Mouse (Mus musculus) G1E-ER4 (cell line): ENCODE results near the gene Hyal4. TPM values are rescaled to one million over a fixed set of nuclear protein-coding genes. Genes with fewer than 3 reads are reported as not detected.

Source experiments
- GATA1 ChIP-seq: IDR thresholded peaks from one replicate; pipeline ENCODE4 v1.8.0; 2012; ENCODE audit warnings: low read length, inconsistent platforms
- polyA plus RNA-seq: library from polyadenylated mRNA; stranded (reverse); fragments of >175 nt; gene quantifications from 2 replicates; pipeline ENCODE4 v1.2.3, GENCODE M21; 2012

Hyal4 gene
- polyA plus RNA-seq = not detected in 2 replicates

DNA sequence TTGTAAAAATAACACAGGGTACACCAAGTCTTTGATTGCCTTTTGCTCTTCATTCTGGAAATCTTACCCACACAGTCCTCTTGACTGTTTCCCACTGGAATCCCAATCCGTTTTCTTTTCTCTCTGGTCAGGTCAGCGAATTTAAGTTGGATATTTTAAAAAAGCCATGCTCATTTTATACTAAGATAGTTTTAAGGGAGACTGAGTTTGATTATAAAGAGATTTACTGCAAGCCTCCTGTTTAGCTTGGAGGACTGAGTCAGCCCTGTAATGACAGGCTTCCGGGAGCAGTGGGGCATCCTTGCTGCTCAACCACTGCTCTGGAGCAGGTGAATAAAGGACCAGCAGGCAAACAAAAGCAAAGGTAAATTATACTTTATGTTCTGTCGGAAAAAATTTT lies at the start of gene Hyal4:
Gene Hyal4 (plus strand): TSS at position 301 of the 400 bp plus-strand sequence.
- TF ChIP-seq GATA1 = no peak

DNA sequence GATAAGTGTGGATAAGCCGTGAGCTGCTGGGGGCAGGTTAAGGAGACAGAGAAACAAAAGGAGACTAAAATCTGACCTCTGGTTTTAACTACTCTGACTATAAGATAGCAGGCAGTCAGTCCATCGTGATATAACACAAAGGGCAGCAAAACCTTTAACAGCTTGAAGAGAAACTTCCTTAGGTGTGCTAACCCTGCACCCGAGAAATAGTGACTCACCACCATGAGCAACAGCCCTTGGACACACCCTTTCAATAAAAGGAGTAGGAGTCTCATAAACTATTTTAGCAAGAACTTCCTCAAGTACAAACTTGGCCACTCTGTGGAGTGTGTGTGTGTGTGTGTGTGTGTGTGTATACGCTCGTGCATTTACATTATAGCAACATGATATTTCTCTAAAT lies 41.0 kb upstream of the Hyal4 start:
- TF ChIP-seq GATA1 = no peak

DNA sequence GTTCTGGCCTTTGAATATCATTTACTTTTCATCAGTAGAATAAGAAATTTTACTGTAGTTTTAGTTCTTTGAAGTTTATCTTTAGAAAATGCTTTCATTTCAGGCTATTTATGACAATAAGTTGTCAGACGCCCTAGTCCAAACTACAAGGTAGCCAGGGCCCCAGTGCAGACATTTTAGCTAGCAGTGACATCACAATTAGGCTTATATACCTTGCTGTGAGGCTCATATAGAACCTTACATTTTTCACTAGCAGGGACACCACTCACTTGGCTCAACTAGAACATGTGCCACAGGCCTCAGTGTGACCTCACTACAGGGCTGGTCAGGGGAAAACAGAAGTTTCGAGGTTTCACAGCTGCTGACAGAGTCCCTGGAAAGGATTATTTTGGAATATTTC lies 40.6 kb upstream of the Hyal4 start:
- no peak for TF ChIP-seq GATA1

DNA sequence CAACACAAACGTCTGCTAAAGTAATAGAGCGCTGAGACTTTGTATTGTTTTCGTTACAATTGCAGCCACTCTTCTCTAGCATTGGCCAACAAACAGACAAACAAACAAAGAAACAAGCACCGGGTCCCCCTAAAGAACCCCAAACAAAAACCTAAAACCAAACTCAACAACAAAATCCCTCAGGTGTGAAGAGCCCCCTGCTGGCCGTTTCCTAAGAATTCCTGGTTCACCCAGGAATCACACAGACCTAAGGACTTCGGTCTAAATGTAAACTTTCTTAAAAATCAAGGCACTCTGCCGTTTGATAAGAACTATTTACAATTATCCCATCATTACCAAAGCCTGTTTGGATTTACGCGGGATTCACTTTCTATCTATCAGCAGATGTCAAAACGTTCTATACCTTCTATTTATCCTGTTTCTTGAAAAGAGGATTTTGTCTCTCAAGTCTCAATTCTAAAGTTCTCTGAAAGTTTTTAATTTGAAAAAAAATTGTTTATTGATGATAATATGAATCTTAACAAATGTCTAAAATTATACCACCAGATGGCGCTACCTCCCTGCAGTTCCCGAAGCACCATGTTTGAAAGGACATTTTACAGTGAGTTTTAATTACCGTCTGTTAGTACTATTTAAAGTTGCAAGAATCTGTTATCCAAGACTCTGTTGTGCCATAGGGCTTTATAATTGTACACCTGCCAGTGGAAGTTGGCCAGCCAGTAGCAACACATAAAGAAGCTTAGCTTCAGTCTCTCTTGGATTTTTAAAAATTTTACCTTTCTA lies 26.6 kb upstream of the Hyal4 start:
- TF ChIP-seq GATA1 = no peak

DNA sequence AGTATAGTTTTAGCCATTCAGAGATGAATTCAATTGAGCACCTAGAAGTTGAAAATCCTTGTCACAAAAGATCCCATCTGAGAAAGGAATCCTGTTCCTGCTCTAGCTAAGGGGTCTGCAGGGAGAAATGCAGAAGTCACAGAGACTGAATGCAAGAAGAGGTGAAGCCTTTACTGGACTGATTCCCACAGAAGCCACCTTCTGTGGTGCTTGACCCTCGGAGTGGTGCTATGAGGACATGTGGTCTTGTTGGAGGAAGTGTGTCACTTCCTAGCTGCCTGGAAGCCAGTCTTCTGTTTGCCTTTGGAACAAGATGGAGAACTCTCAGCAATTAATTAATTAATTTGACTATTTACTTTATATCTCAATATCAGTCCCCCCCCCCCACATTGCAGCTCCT lies 20.0 kb upstream of the Hyal4 start:
- no peak for TF ChIP-seq GATA1

DNA sequence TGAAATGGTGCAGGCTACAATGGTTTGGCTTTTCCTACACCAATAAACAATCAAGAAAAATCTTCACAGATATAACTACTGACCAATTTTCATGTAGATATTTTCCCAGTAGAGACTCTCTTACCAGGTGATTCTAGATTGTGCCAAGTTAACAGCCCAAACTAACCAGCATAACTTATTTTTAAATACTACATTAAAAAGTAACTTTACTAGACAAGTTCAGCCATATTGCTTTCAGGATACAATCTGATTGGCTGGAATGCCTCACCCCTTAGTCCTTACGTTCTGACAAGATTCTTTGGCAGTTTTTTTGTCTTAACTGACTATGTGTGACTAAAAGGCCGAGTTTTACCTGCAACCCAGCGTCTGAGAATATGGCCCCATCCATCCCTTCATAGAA lies 15.2 kb upstream of the Hyal4 start, which contains the start of gene Hyal6:
Gene Hyal6 (plus strand): TSS at position 301 of the 400 bp plus-strand sequence.
- TF ChIP-seq GATA1 = no peak

DNA sequence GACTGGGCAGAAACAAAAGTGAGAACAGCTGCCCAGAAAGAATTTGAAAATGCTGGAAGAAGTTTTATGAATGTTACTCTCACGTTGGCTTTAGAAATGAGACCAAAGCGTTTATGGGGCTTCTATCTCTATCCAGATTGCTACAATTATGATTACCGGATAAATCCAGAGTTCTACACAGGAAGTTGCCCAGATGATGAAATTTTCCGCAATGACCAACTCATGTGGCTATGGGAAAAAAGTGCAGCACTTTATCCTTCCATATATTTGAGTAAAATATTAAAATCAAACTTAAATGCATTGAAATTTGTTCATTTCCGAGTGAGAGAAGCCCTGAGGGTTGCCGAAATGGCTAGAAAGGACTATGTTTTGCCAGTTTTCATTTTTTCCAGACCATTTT lies 13.6 kb upstream of the Hyal4 start:
- TF ChIP-seq GATA1 = no peak

DNA sequence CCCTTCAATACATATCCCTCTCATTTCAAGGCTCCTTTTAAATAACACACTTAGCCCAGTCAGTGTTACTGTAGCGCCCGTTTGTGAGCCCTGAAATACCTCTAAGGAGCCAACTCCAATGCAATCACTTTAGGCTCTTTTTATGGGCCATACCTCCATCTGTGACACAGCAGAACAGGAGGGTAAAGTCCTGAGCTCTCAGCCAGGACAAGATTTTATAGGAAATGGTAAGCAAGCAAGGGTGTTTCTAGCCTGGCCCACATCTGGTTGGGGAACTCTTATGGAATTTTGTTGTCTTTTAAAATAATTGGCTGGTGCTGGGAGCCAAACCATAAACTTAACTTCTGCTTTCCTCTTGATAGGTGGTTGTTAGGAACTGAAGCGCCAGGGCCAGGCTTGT lies 11.2 kb downstream of the Hyal4 start:
- no peak for TF ChIP-seq GATA1

DNA sequence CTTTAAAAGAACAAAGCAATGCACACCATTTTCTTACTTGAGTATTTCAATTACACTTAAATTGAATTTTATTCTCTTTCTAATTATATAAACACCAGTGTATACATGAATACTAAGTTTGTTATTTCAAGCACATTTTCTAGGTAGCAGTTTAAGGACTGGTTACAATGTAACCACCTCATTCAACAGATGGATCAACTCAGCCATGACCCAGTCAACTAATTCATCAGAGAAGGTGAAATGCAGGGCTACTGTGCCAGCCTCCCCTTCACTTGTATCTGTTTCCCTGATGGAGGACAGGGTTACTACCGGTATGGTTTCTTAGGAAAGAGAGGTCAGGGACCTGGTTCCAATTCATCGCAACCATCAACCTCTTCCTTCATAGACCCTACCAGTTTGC lies 18.1 kb downstream of the Hyal4 start:
- no peak for TF ChIP-seq GATA1

DNA sequence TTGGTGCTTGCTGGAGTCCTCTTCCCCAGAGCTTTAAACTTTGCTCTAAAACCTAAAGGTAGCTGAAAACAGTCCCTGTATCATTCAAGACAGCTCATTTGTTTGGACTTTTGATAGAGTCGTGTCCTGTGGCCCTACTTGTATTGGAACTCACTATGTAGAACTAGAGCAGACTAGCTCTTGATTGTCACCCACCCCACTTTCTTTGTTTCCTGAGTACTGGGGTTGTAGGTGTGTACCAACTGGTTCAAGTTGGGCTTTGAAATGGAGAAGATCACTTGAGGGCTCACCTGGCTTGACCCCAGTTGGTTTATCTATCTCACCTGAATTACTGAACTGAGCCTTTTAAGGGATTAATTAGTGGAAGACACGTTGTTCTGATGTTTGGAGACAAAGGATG lies 31.1 kb downstream of the Hyal4 start:
- no peak for TF ChIP-seq GATA1

DNA sequence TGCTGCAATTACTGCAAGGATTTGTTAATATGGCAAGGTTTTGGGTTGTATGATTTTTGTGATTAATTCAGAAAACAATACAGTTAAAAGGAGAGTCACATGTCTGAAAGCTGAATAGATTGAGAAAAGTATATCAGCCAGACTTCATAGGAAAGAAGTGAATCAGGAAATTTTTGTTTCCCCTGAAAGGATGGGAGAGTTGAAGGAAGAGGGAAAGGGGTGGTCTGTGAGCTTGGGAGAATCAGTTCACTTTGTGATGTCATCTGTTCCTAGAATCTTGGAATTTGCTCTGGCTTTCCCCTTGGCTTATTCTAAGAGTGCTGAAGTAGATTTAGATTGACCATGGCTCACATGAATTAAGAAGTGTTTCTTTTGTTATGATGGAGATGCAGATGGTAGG lies 42.8 kb downstream of the Hyal4 start, which contains the start of gene Spam1:
Gene Spam1 (plus strand): TSS at position 301 of the 400 bp plus-strand sequence.
- no peak for TF ChIP-seq GATA1

Other genes starting within 250 kb of the Hyal4 start
- not detected in 2 replicates for gene Iqub, start 233.3 kb upstream of the Hyal4 start, polyA plus RNA-seq
- gene Ndufa5, start 220.3 kb upstream of the Hyal4 start, polyA plus RNA-seq = 5.3 and 9.5 TPM in 2 replicates
- gene Asb15, start 220.2 kb upstream of the Hyal4 start, polyA plus RNA-seq = not detected in 2 replicates
- gene Lmod2, start 150.6 kb upstream of the Hyal4 start, polyA plus RNA-seq = not detected in 2 replicates
- 35.7 and 42.4 TPM in 2 replicates for gene Wasl, start 83.3 kb upstream of the Hyal4 start, polyA plus RNA-seq
- not detected in 2 replicates for gene Hyal6, start 15.1 kb upstream of the Hyal4 start, polyA plus RNA-seq
- not detected in 2 replicates for gene Spam1, start 42.9 kb downstream of the Hyal4 start, polyA plus RNA-seq
- not detected in 2 replicates for gene Hyal5, start 109.7 kb downstream of the Hyal4 start, polyA plus RNA-seq
- gene Tmem229a, start 208.0 kb downstream of the Hyal4 start, polyA plus RNA-seq = not detected in 2 replicates